Mouse (Mus musculus): ENCODE results near the gene Lpcat4. TPM values are rescaled to one million over a fixed set of nuclear protein-coding genes. Genes with fewer than 3 reads are reported as not detected.
A peak's percentile ranks its signal among the peaks of the same experiment; 100 is the strongest.

Lpcat4 gene
- 13.9 and 18.7 TPM in 2 replicates for polyA plus RNA-seq (2014; fragmentation: Nextera tagmentation; extraction: Ambion mirVana)

DNA sequence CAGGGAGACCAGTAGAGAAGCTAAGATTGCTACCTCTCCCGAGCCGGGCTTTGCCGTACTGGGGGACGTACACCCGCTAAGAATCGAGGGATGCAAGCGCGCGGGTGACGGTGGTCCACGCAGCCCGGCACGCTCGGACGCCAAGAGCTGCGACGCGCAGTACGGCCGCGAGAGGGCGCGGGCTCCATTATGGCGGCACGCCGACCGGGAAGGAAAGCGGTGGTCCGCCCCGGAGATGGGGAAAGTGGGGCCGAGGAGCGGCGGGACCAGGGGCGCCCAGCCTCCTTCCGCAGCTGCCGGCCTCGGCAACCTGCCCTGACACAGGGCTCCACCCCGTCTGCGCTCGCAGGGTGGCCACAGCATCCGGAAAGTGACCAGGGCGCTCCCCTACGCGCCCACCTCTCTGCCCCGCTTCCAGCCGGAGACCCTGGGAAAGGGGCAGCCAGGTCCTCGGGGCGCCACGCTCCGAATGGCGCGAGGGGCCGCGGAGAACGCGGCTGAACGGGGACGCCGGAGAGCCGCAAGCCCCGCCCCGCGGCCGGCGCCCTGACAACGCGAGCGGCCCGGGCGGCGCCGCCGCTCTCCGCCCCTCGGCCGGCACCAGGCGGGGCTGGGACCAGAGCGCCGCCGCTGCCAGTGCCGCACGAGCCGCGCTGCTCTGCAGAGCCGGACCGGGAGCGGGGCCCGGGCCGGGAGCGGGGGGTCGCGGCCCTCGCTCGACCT lies at the start of gene Lpcat4:
Gene Lpcat4 (plus strand): TSS at position 257 of the 723 bp plus-strand sequence.
- peaks cover 14% of the 10 kb centered on the region for H3K36me3 ChIP-seq (ENCODE audit: control insufficient read depth, insufficient read depth, low read length)
- under 1% methylated on average over 86 of the region's 94 CpGs for WGBS
- H3K4me2 ChIP-seq (ENCODE audit: low read length) = peak within 1 kb of the TSS; percentile 80
- no peaks in the 10 kb centered on the region for H3K27me3 ChIP-seq (ENCODE audit: control insufficient read depth, insufficient read depth, low read length)
- H3K9ac ChIP-seq (replicated peaks; ENCODE audit: low read length) = peak within 1 kb of the TSS; percentile 94
- H3K4me1 ChIP-seq (ENCODE audit: control insufficient read depth, insufficient read depth, low read length) = 0 out of 2 replicates have a peak, but pooled peaks cover 4% of the 10 kb centered on the region
- H3K9me3 ChIP-seq (ENCODE audit: control insufficient read depth, low read length) = no peaks in the 10 kb centered on the region
- peak within 1 kb of the TSS; percentile 71 for H3K4me3 ChIP-seq (replicated peaks; ENCODE audit: low read depth, low read length)
- peak; percentile 87 for ATAC-seq (ENCODE audit: low FRiP score, low TSS enrichment)
- peak within 1 kb of the TSS; percentile 99 for H3K27ac ChIP-seq (replicated peaks; ENCODE audit: low read depth, low read length)
- peak; percentile 97 for DNase-seq

- H3K27me3 ChIP-seq (ENCODE audit: control insufficient read depth, insufficient read depth, low read length) = no peaks in the 10 kb centered on the region
- H3K4me2 ChIP-seq (ENCODE audit: low read length) = no peak overlapping the region
- no peak overlapping the region for H3K4me3 ChIP-seq (replicated peaks; ENCODE audit: low read depth, low read length)
- no peak overlapping the region for H3K9ac ChIP-seq (replicated peaks; ENCODE audit: low read length)
- peak; percentile 88 for DNase-seq
- H3K36me3 ChIP-seq (ENCODE audit: control insufficient read depth, insufficient read depth, low read length) = no peaks in the 10 kb centered on the region
- H3K4me1 ChIP-seq (ENCODE audit: control insufficient read depth, insufficient read depth, low read length) = no peaks in the 10 kb centered on the region
- H3K27ac ChIP-seq (replicated peaks; ENCODE audit: low read depth, low read length) = no peak overlapping the region
- WGBS = 0% methylated on average over 2 of the region's 2 CpGs
- no peaks in the 10 kb centered on the region for H3K9me3 ChIP-seq (ENCODE audit: control insufficient read depth, low read length)
- ATAC-seq (ENCODE audit: low FRiP score, low TSS enrichment) = peak; percentile 64; the same call in 1 of the 2 replicates
Measured at GRCm38 (mm10) chr2:112196859-112197258, 42.4 kb upstream of the Lpcat4 start.

DNA sequence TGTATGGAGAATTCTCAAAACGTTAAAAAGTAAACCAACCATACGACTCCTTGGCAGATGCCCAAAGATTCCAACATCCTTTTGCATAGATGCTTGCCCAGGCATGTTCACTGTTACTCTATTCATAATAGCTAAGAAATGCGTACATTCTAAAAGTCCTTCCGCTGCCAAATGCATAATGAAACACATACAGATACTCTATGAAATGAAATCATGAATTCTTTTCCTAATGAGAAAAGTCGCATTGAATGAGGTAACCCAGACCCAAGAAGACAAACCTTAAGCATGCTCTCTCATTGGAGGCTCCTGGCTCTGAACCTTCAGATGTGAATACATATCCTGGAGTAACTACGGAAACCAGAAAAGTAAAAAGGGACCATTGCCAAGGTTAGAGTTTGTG lies 36.2 kb upstream of the Lpcat4 start:
- H3K4me3 ChIP-seq (replicated peaks; ENCODE audit: low read depth, low read length) = no peak overlapping the region
- no peaks in the 10 kb centered on the region for H3K4me1 ChIP-seq (ENCODE audit: control insufficient read depth, insufficient read depth, low read length)
- H3K27ac ChIP-seq (replicated peaks; ENCODE audit: low read depth, low read length) = no peak overlapping the region
- no peaks in the 10 kb centered on the region for H3K27me3 ChIP-seq (ENCODE audit: control insufficient read depth, insufficient read depth, low read length)
- DNase-seq (peak; percentile 10), ATAC-seq (ENCODE audit: low FRiP score, low TSS enrichment) (no peak)
- H3K9me3 ChIP-seq (ENCODE audit: control insufficient read depth, low read length) = no peaks in the 10 kb centered on the region
- no peak overlapping the region for H3K9ac ChIP-seq (replicated peaks; ENCODE audit: low read length)
- H3K4me2 ChIP-seq (ENCODE audit: low read length) = no peak overlapping the region
- no peaks in the 10 kb centered on the region for H3K36me3 ChIP-seq (ENCODE audit: control insufficient read depth, insufficient read depth, low read length)
- 83% methylated on average over 6 of the region's 6 CpGs for WGBS

DNA sequence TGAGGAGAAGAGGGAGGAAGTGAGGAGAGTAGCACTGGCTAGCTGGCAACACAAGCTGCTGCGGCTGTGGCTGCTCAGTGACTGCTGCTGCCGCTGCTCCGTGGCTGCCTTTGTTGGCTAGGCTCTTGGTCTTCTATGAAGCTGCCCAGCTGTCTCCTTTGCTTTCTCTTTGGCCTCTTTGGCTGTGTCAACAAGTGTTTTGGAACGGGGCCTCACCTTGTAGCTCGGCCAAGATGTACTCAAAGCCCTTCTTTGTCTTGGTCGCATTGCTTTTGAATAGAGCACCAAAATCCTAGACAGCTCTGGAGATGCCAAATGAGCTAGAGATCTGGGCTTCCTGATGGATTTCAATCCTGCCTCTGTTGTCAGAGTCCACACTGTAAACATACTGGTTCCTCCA lies 29.1 kb upstream of the Lpcat4 start:
- 0 out of 2 replicates have a peak overlapping the region, but pooled peaks have one; percentile 13 for H3K27ac ChIP-seq (replicated peaks; ENCODE audit: low read depth, low read length)
- H3K9ac ChIP-seq (replicated peaks; ENCODE audit: low read length) = no peak overlapping the region
- H3K4me2 ChIP-seq (ENCODE audit: low read length) = no peak overlapping the region
- H3K36me3 ChIP-seq (ENCODE audit: control insufficient read depth, insufficient read depth, low read length) = no peaks in the 10 kb centered on the region
- 76% methylated on average over 6 of the region's 6 CpGs for WGBS
- no peaks in the 10 kb centered on the region for H3K9me3 ChIP-seq (ENCODE audit: control insufficient read depth, low read length)
- DNase-seq (peak; percentile 53), ATAC-seq (ENCODE audit: low FRiP score, low TSS enrichment) (peak; percentile 53)
- H3K4me3 ChIP-seq (replicated peaks; ENCODE audit: low read depth, low read length) = no peak overlapping the region
- H3K4me1 ChIP-seq (ENCODE audit: control insufficient read depth, insufficient read depth, low read length) = no peaks in the 10 kb centered on the region
- H3K27me3 ChIP-seq (ENCODE audit: control insufficient read depth, insufficient read depth, low read length) = no peaks in the 10 kb centered on the region

DNA sequence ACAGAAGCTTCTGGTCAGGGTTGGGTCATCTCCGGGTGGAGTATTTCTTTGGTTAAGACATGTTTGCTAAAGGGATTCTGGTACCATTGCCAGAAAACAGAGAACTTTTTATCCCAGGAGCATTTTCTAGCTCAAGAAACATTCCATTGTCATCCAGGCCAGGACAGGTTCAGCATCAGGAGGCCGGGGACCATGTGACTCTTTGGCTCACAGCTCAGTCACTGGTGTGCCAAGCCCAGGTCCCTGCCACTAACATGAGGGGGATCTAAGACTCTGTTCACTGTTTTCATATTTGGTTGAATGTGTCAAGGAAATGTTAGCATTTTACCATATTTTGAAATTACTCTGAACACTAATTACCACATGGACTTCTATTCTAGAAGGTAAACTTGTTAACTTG lies 28.6 kb upstream of the Lpcat4 start:
- Histone ChIP-seq H3K27ac (replicated peaks; ENCODE audit: low read depth, low read length) (no peak overlapping the region), H3K4me1 (ENCODE audit: control insufficient read depth, insufficient read depth, low read length) (no peaks in the 10 kb centered on the region), H3K9me3 (ENCODE audit: control insufficient read depth, low read length) (no peaks in the 10 kb centered on the region), H3K4me3 (replicated peaks; ENCODE audit: low read depth, low read length) (no peak overlapping the region), H3K4me2 (ENCODE audit: low read length) (no peak overlapping the region), H3K9ac (replicated peaks; ENCODE audit: low read length) (no peak overlapping the region), H3K36me3 (ENCODE audit: control insufficient read depth, insufficient read depth, low read length) (no peaks in the 10 kb centered on the region), H3K27me3 (ENCODE audit: control insufficient read depth, insufficient read depth, low read length) (no peaks in the 10 kb centered on the region)
- ATAC-seq (ENCODE audit: low FRiP score, low TSS enrichment) (no peak), DNase-seq (no peak)
- 91% methylated on average over 2 of the region's 2 CpGs for WGBS

GRCm38 (mm10) chr2:112215977-112216376 lies 23.3 kb upstream of the Lpcat4 start:
- WGBS = 11% methylated on average over 1 of the region's 1 CpGs
- H3K9ac ChIP-seq (replicated peaks; ENCODE audit: low read length) = no peak overlapping the region
- no peaks in the 10 kb centered on the region for H3K4me1 ChIP-seq (ENCODE audit: control insufficient read depth, insufficient read depth, low read length)
- no peak for ATAC-seq (ENCODE audit: low FRiP score, low TSS enrichment)
- no peaks in the 10 kb centered on the region for H3K27me3 ChIP-seq (ENCODE audit: control insufficient read depth, insufficient read depth, low read length)
- no peak overlapping the region for H3K4me2 ChIP-seq (ENCODE audit: low read length)
- H3K9me3 ChIP-seq (ENCODE audit: control insufficient read depth, low read length) = no peaks in the 10 kb centered on the region
- no peak overlapping the region for H3K4me3 ChIP-seq (replicated peaks; ENCODE audit: low read depth, low read length)
- no peak overlapping the region for H3K27ac ChIP-seq (replicated peaks; ENCODE audit: low read depth, low read length)
- no peaks in the 10 kb centered on the region for H3K36me3 ChIP-seq (ENCODE audit: control insufficient read depth, insufficient read depth, low read length)
- peak; percentile 80 for DNase-seq

DNA sequence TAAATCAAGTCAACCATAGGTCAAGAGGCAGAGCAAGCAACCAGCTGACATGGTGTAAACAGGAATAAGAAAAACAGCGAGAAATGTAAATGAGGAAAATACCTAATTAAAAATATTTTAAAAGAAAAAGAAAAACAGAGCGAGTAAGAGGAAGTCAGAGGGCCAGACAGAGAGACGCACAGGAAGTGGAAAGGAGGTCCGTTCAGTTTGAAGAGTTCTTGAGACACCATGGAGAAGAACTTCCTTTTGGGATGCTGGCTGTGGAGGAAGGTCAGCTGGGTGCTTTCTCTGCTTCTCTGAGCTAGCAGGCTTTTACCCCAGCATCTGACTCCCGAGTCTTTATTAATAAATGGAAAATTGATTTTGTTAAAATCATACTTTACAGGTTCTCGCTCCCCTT lies 21.7 kb upstream of the Lpcat4 start:
- H3K9me3 ChIP-seq (ENCODE audit: control insufficient read depth, low read length) = no peaks in the 10 kb centered on the region
- H3K36me3 ChIP-seq (ENCODE audit: control insufficient read depth, insufficient read depth, low read length) = no peaks in the 10 kb centered on the region
- no peak overlapping the region for H3K4me3 ChIP-seq (replicated peaks; ENCODE audit: low read depth, low read length)
- DNase-seq (no peak), ATAC-seq (ENCODE audit: low FRiP score, low TSS enrichment) (no peak)
- H3K4me1 ChIP-seq (ENCODE audit: control insufficient read depth, insufficient read depth, low read length) = no peaks in the 10 kb centered on the region
- WGBS = 83% methylated on average over 6 of the region's 6 CpGs
- no peak overlapping the region for H3K4me2 ChIP-seq (ENCODE audit: low read length)
- no peak overlapping the region for H3K27ac ChIP-seq (replicated peaks; ENCODE audit: low read depth, low read length)
- no peak overlapping the region for H3K9ac ChIP-seq (replicated peaks; ENCODE audit: low read length)
- H3K27me3 ChIP-seq (ENCODE audit: control insufficient read depth, insufficient read depth, low read length) = no peaks in the 10 kb centered on the region

DNA sequence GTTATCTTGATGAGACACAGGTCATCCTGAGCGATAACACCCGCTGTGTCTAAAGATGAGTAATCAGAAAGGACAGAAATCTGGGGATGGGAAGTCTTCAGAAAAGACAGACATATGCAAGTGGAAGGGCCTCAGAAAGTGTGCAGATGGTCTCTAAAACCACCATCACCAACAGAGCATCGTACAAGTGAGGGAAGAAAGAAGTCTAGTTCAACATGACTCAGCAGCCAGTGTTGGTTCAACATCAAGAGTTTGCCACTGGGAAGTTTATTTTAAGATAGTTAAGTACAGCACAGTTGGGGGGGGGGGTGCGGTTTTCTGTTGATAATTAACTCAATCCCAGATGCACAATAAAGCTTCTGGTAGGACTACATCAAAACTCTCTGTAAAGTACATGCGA lies 18.4 kb upstream of the Lpcat4 start:
- Histone ChIP-seq H3K4me2 (ENCODE audit: low read length) (no peak overlapping the region), H3K4me3 (replicated peaks; ENCODE audit: low read depth, low read length) (no peak overlapping the region), H3K9me3 (ENCODE audit: control insufficient read depth, low read length) (no peaks in the 10 kb centered on the region), H3K27ac (replicated peaks; ENCODE audit: low read depth, low read length) (no peak overlapping the region), H3K27me3 (ENCODE audit: control insufficient read depth, insufficient read depth, low read length) (no peaks in the 10 kb centered on the region), H3K9ac (replicated peaks; ENCODE audit: low read length) (no peak overlapping the region), H3K36me3 (ENCODE audit: control insufficient read depth, insufficient read depth, low read length) (no peaks in the 10 kb centered on the region), H3K4me1 (ENCODE audit: control insufficient read depth, insufficient read depth, low read length) (no peaks in the 10 kb centered on the region)
- DNase-seq (no peak), ATAC-seq (ENCODE audit: low FRiP score, low TSS enrichment) (no peak)
- 91% methylated on average over 5 of the region's 5 CpGs for WGBS

- Histone ChIP-seq H3K36me3 (ENCODE audit: control insufficient read depth, insufficient read depth, low read length) (no peaks in the 10 kb centered on the region), H3K4me3 (replicated peaks; ENCODE audit: low read depth, low read length) (no peak overlapping the region), H3K4me2 (ENCODE audit: low read length) (no peak overlapping the region), H3K9me3 (ENCODE audit: control insufficient read depth, low read length) (no peaks in the 10 kb centered on the region), H3K27ac (replicated peaks; ENCODE audit: low read depth, low read length) (no peak overlapping the region), H3K9ac (replicated peaks; ENCODE audit: low read length) (no peak overlapping the region), H3K4me1 (ENCODE audit: control insufficient read depth, insufficient read depth, low read length) (no peaks in the 10 kb centered on the region), H3K27me3 (ENCODE audit: control insufficient read depth, insufficient read depth, low read length) (no peaks in the 10 kb centered on the region)
- 81% methylated on average over 5 of the region's 5 CpGs for WGBS
- ATAC-seq (ENCODE audit: low FRiP score, low TSS enrichment) = no peak
- no peak for DNase-seq
Measured at GRCm38 (mm10) chr2:112222607-112223006, 16.7 kb upstream of the Lpcat4 start.

Data from midbrain, embryonic 14.5 days (tissue).